Mouse (Mus musculus) spleen, adult 2 months (tissue): Measurements from ENCODE around the gene Ccdc130.

Experiments
- CTCF ChIP-seq: fragments of 200-500 bp; IDR thresholded peaks from 2 replicates; pipeline ENCODE4 v1.5.1; 2011; ENCODE audit warnings: mild to moderate bottlenecking, inconsistent platforms; ENCODE audit not compliant: insufficient read depth, insufficient read length, insufficient replicate concordance; ENCODE audit errors: extremely low read depth
- POLR2A ChIP-seq: fragments of 200-500 bp; IDR thresholded peaks from 2 replicates; pipeline ENCODE4 v1.6.1; 2011; ENCODE audit warnings: low read depth, low read length, inconsistent platforms

- no peak for TF ChIP-seq POLR2A
- TF ChIP-seq CTCF = no peak
Observed at GRCm38 (mm10) chr8:84276447-84276846, 6.3 kb upstream of the Ccdc130 start.
